Mouse (Mus musculus) MEL (cell line): ENCODE results near the gene Mpig6b. TPM values are rescaled to one million over a fixed set of nuclear protein-coding genes. Genes with fewer than 3 reads are reported as not detected.

Source experiments
- DNase-seq: peaks from one replicate; pipeline ENCODE4 v3.0.0; 2011; ENCODE audit warnings: low read depth, low spot score
- H3K27ac ChIP-seq: 2 replicates; pipeline ENCODE4 v1.5.1; 2012; ENCODE audit warnings: low read depth, mild to moderate bottlenecking, control low read depth, low read length, moderate library complexity; ENCODE audit not compliant: control insufficient read depth
- H3K27me3 ChIP-seq, 2 experiments: fragments of 150-350 bp in 1 of 2; sonication (generic) in 1 of 2; 2 replicates each; pipeline ENCODE4 v1.6.1; 2012; ENCODE audit warnings: low read length in 2 of 2, mild to moderate bottlenecking in 2 of 2, improper control_type of control experiment in 1 of 2, moderate library complexity in 1 of 2; ENCODE audit not compliant: insufficient read depth in 2 of 2, control insufficient read depth in 1 of 2
- H3K36me3 ChIP-seq, 2 experiments: 2 replicates each; pipeline ENCODE4 v1.6.1; 2012 to 2014; ENCODE audit warnings: low read length in 2 of 2, improper control_type of control experiment in 1 of 2, inconsistent platforms in 1 of 2, mild to moderate bottlenecking in 1 of 2; ENCODE audit not compliant: insufficient read depth in 2 of 2, control insufficient read depth in 1 of 2
- H3K4me1 ChIP-seq, 2 experiments: fragments of 150-350 bp in 1 of 2; sonication (generic) in 1 of 2; 2 replicates each; pipeline ENCODE4 v1.6.1; 2012; ENCODE audit warnings: low read length in 2 of 2, improper control_type of control experiment in 1 of 2, mild to moderate bottlenecking in 1 of 2; ENCODE audit not compliant: insufficient read depth in 2 of 2, control insufficient read depth in 1 of 2
- H3K4me3 ChIP-seq, 2 experiments: fragments of 150-350 bp in 1 of 2; sonication (generic) in 1 of 2; 2 replicates each; pipeline ENCODE4 v1.5.1; 2012; ENCODE audit warnings: low read depth in 2 of 2, low read length in 2 of 2, mild to moderate bottlenecking in 2 of 2, moderate library complexity in 2 of 2, control low read depth in 1 of 2, improper control_type of control experiment in 1 of 2; ENCODE audit not compliant: control insufficient read depth in 1 of 2, insufficient read depth in 1 of 2
- H3K79me2 ChIP-seq: 2 replicates; pipeline ENCODE4 v1.6.1; 2012; ENCODE audit warnings: mild to moderate bottlenecking, low read length, moderate library complexity; ENCODE audit not compliant: control insufficient read depth, poor library complexity, insufficient read depth
- H3K9ac ChIP-seq: 2 replicates; pipeline ENCODE4 v1.6.1; 2012; ENCODE audit warnings: low read depth, mild to moderate bottlenecking, control low read depth, low read length, moderate library complexity; ENCODE audit not compliant: control insufficient read depth, poor library complexity, severe bottlenecking
- H3K9me3 ChIP-seq: fragments of 150-350 bp; sonication (generic); replicated peaks from 2 replicates; pipeline ENCODE4 v1.6.1; 2012; ENCODE audit warnings: mild to moderate bottlenecking, low read length, improper control_type of control experiment, moderate library complexity; ENCODE audit not compliant: insufficient read depth
- BHLHE40 ChIP-seq: IDR thresholded peaks from 2 replicates; pipeline ENCODE4 v1.6.1; 2012; ENCODE audit warnings: low read depth, mild to moderate bottlenecking, inconsistent platforms, low read length, improper control_type of control experiment, borderline replicate concordance
- CHD1 ChIP-seq: IDR thresholded peaks from 2 replicates; pipeline ENCODE4 v1.6.1; 2012; ENCODE audit warnings: low read depth, mild to moderate bottlenecking, inconsistent platforms, low read length, improper control_type of control experiment
- CHD2 ChIP-seq: IDR thresholded peaks from 2 replicates; pipeline ENCODE4 v1.6.1; 2011; ENCODE audit warnings: low read length, improper control_type of control experiment
- CTCF ChIP-seq, 3 experiments: IDR thresholded peaks in 2 of 3; conservative IDR thresholded peaks in 1 of 3; 2 replicates each; pipeline ENCODE4 v1.5.1; 2011 to 2012; ENCODE audit warnings: low read length in 3 of 3, low read depth in 2 of 3, mild to moderate bottlenecking in 2 of 3, improper control_type of control experiment in 1 of 3, inconsistent platforms in 1 of 3, mixed read lengths in 1 of 3, moderate library complexity in 1 of 3; ENCODE audit not compliant: control insufficient read depth in 1 of 3, insufficient read depth in 1 of 3, poor library complexity in 1 of 3, severe bottlenecking in 1 of 3
- E2F4 ChIP-seq: IDR thresholded peaks from 2 replicates; pipeline ENCODE4 v1.6.1; 2011; ENCODE audit warnings: low read depth, low read length, improper control_type of control experiment, borderline replicate concordance
- ELF1 ChIP-seq: IDR thresholded peaks from 2 replicates; pipeline ENCODE4 v1.6.1; 2014; ENCODE audit warnings: low read depth, mild to moderate bottlenecking, inconsistent platforms, low read length, improper control_type of control experiment, moderate library complexity
- EP300 ChIP-seq, 2 experiments: IDR thresholded peaks; 2 replicates each; pipeline ENCODE4 v1.6.1; 2011; ENCODE audit warnings: improper control_type of control experiment in 2 of 2, low read length in 2 of 2, low read depth in 1 of 2, mild to moderate bottlenecking in 1 of 2
- ETS1 ChIP-seq: IDR thresholded peaks from 2 replicates; pipeline ENCODE4 v1.6.1; 2012; ENCODE audit warnings: low read depth, mild to moderate bottlenecking, inconsistent platforms, low read length, improper control_type of control experiment, moderate library complexity
- GATA1 ChIP-seq: IDR thresholded peaks from 2 replicates; pipeline ENCODE4 v1.6.1; 2011; ENCODE audit warnings: low read depth, low read length, improper control_type of control experiment
- HCFC1 ChIP-seq: IDR thresholded peaks from 2 replicates; pipeline ENCODE4 v1.6.1; 2012; ENCODE audit warnings: low read depth, mild to moderate bottlenecking, inconsistent platforms, low read length, improper control_type of control experiment, moderate library complexity
- JUND ChIP-seq: IDR thresholded peaks from 2 replicates; pipeline ENCODE4 v1.6.1; 2011; ENCODE audit warnings: low read depth, mild to moderate bottlenecking, improper control_type of control experiment, low read length
- KAT2A ChIP-seq: conservative IDR thresholded peaks from 2 replicates; pipeline ENCODE4 v1.6.1; 2012; ENCODE audit warnings: low read depth, low read length, improper control_type of control experiment, inconsistent platforms
- MAFK ChIP-seq: IDR thresholded peaks from 2 replicates; pipeline ENCODE4 v1.6.1; 2011; ENCODE audit warnings: low read depth, mild to moderate bottlenecking, low read length, improper control_type of control experiment, borderline replicate concordance
- MAX ChIP-seq: IDR thresholded peaks from 2 replicates; pipeline ENCODE4 v1.6.1; 2011; ENCODE audit warnings: low read length, improper control_type of control experiment
- MAZ ChIP-seq: IDR thresholded peaks from 2 replicates; pipeline ENCODE4 v1.6.1; 2012; ENCODE audit warnings: low read depth, mild to moderate bottlenecking, inconsistent platforms, low read length, improper control_type of control experiment
- MEF2A ChIP-seq: IDR thresholded peaks from 2 replicates; pipeline ENCODE4 v1.6.1; 2014; ENCODE audit warnings: low read depth, mild to moderate bottlenecking, inconsistent platforms, low read length, improper control_type of control experiment; ENCODE audit not compliant: poor library complexity, insufficient replicate concordance, severe bottlenecking; ENCODE audit errors: extremely low read depth
- MYB ChIP-seq: IDR thresholded peaks from 2 replicates; pipeline ENCODE4 v1.6.1; 2011; ENCODE audit warnings: mild to moderate bottlenecking, low read depth, low read length, improper control_type of control experiment
- NELFE ChIP-seq: IDR thresholded peaks from 2 replicates; pipeline ENCODE4 v1.6.1; 2011; ENCODE audit warnings: low read depth, low read length, improper control_type of control experiment
- NRF1 ChIP-seq: IDR thresholded peaks from 2 replicates; pipeline ENCODE4 v1.6.1; 2014; ENCODE audit warnings: low read depth, mild to moderate bottlenecking, inconsistent platforms, low read length, improper control_type of control experiment, moderate library complexity; ENCODE audit not compliant: poor library complexity, insufficient read depth, severe bottlenecking
- POLR2A ChIP-seq, 2 experiments: IDR thresholded peaks; 2 replicates each; pipeline ENCODE4 v1.6.1; 2011 to 2012; ENCODE audit warnings: low read length in 2 of 2, mild to moderate bottlenecking in 2 of 2, control low read depth in 1 of 2, improper control_type of control experiment in 1 of 2, low read depth in 1 of 2, moderate library complexity in 1 of 2; ENCODE audit not compliant: control insufficient read depth in 1 of 2, insufficient read depth in 1 of 2, poor library complexity in 1 of 2
- POLR2AphosphoS2 ChIP-seq: IDR thresholded peaks from 2 replicates; pipeline ENCODE4 v1.6.1; 2011; ENCODE audit warnings: low read length, improper control_type of control experiment
- POLR2AphosphoS5 ChIP-seq: IDR thresholded peaks from 2 replicates; pipeline ENCODE4 v1.6.1; 2012; ENCODE audit warnings: low read depth, borderline replicate concordance, mild to moderate bottlenecking, inconsistent platforms, low read length, moderate library complexity, mixed read lengths
- RAD21 ChIP-seq: IDR thresholded peaks from 2 replicates; pipeline ENCODE4 v1.6.1; 2011; ENCODE audit warnings: mild to moderate bottlenecking, low read depth, low read length, improper control_type of control experiment
- RCOR1 ChIP-seq: IDR thresholded peaks from 2 replicates; pipeline ENCODE4 v1.6.1; 2012; ENCODE audit warnings: low read depth, mild to moderate bottlenecking, inconsistent platforms, low read length, improper control_type of control experiment
- SIN3A ChIP-seq: IDR thresholded peaks from 2 replicates; pipeline ENCODE4 v1.6.1; 2012; ENCODE audit warnings: low read length, improper control_type of control experiment, inconsistent platforms
- SMC3 ChIP-seq: IDR thresholded peaks from 2 replicates; pipeline ENCODE4 v1.6.1; 2011; ENCODE audit warnings: low read depth, low read length, improper control_type of control experiment
- TAL1 ChIP-seq: IDR thresholded peaks from 2 replicates; pipeline ENCODE4 v1.6.1; 2012; ENCODE audit warnings: mild to moderate bottlenecking, inconsistent platforms, low read length, moderate library complexity, mixed read lengths
- TBP ChIP-seq: IDR thresholded peaks from 2 replicates; pipeline ENCODE4 v1.8.0; 2011; ENCODE audit warnings: low read depth, low read length, improper control_type of control experiment
- TCF12 ChIP-seq: IDR thresholded peaks from 2 replicates; pipeline ENCODE4 v1.6.1; 2014; ENCODE audit warnings: low read depth, mild to moderate bottlenecking, inconsistent platforms, low read length, improper control_type of control experiment, moderate library complexity
- UBTF ChIP-seq: IDR thresholded peaks from 2 replicates; pipeline ENCODE4 v1.6.1; 2012; ENCODE audit warnings: low read depth, mild to moderate bottlenecking, inconsistent platforms, low read length, improper control_type of control experiment, moderate library complexity, borderline replicate concordance; ENCODE audit not compliant: insufficient read depth
- USF1 ChIP-seq: IDR thresholded peaks from 2 replicates; pipeline ENCODE4 v1.6.1; 2014; ENCODE audit warnings: low read depth, mild to moderate bottlenecking, inconsistent platforms, low read length, improper control_type of control experiment, moderate library complexity
- USF2 ChIP-seq, 2 experiments: IDR thresholded peaks; 2 replicates each; pipeline ENCODE4 v1.6.1; 2011 to 2012; ENCODE audit warnings: improper control_type of control experiment in 2 of 2, low read length in 2 of 2, borderline replicate concordance in 1 of 2, inconsistent platforms in 1 of 2, low read depth in 1 of 2, mild to moderate bottlenecking in 1 of 2; ENCODE audit not compliant: insufficient read depth in 1 of 2
- ZC3H11A ChIP-seq: IDR thresholded peaks from 2 replicates; pipeline ENCODE4 v1.6.1; 2012; ENCODE audit warnings: low read depth, mild to moderate bottlenecking, inconsistent platforms, low read length, improper control_type of control experiment
- ZKSCAN1 ChIP-seq: IDR thresholded peaks from 2 replicates; pipeline ENCODE4 v1.6.1; 2012; ENCODE audit warnings: low read depth, mild to moderate bottlenecking, inconsistent platforms, low read length, improper control_type of control experiment, moderate library complexity
- ZMIZ1 ChIP-seq: IDR thresholded peaks from 2 replicates; pipeline ENCODE4 v1.6.1; 2012; ENCODE audit warnings: low read depth, mild to moderate bottlenecking, inconsistent platforms, low read length, improper control_type of control experiment, moderate library complexity
- ZNF384 ChIP-seq: IDR thresholded peaks from 2 replicates; pipeline ENCODE4 v1.6.1; 2012; ENCODE audit warnings: low read depth, mild to moderate bottlenecking, inconsistent platforms, low read length, improper control_type of control experiment
- polyA plus RNA-seq, 2 experiments: library from polyadenylated mRNA; stranded (reverse) in 1 of 2; unstranded in 1 of 2; fragments of >175 nt in 1 of 2; fragments of >200 nt in 1 of 2; gene quantifications; 2 replicates each; pipeline versions ENCODE4 v1.2.1 to v1.2.4; 2012; ENCODE audit warnings: low replicate concordance in 2 of 2, low read depth in 1 of 2; ENCODE audit not compliant: insufficient read length in 2 of 2, insufficient read depth in 1 of 2, missing spikeins in 1 of 2
- total RNA-seq: library from RNA; depleted of rRNA; stranded (reverse); fragments of 300-350 nt; gene quantifications from 2 replicates; pipeline ENCODE4 v1.2.3, GENCODE M21; 2012

Mpig6b gene
- total and polyA plus RNA-seq, 3 experiments, result not detected

DNA sequence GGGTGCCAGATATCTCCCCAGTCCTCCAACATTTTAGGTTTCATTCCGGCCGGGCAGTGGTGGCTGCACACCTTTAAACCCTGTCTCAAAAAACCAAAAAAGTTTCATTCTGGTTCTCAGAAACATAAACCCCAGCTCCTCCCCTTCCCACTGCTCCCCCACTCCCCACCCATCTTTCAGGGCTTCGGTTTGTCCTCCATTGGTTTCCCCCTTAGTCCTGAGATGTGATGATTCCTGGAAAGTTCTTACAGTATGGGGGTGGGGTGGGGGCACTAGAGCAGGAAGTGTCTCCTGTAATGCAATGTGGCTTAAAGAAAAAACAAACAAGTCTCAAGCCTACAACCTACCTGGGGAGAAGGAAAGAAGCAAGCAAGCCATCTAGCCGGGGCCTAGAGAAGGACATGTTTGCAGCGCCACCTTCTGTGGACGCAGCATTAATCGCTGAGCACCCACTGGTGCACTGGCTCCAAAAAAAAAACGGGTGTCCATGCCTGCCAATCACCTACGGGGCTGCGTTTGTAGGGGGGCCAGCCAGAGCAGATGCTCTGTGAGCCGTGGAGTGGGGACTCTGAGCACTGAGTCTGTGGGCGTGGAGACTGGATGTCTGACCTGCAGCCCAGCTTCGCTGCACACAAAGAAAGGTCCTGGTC lies 39.9 kb upstream of the Mpig6b start:
- no peaks in the 10 kb centered on the region for H3K79me2 ChIP-seq
- H3K4me3 ChIP-seq, result peak overlapping the region; percentile 22
- H3K27me3 ChIP-seq, result no peaks in the 10 kb centered on the region
- peak; percentile 83 for DNase-seq
- H3K36me3 ChIP-seq, result peaks cover 0 to 31% of the 10 kb centered on the region in 2 experiments; a peak in 2 of 4 replicates
- H3K27ac ChIP-seq, result peak overlapping the region; percentile 96
- H3K9me3 ChIP-seq, result no peaks in the 10 kb centered on the region
- peak overlapping the region; percentile 64 for H3K9ac ChIP-seq
- peaks cover 22 to 36% of the 10 kb centered on the region in 2 experiments for H3K4me1 ChIP-seq
- TF ChIP-seq JUND (no peak), GATA1 (no peak), USF1 (no peak), MAFK (no peak), CHD2 (no peak), POLR2AphosphoS2 (no peak), TCF12 (peak; percentile 12; the same call in 1 of the 2 replicates), RAD21 (peak; percentile 87), ZNF384 (peak; percentile 93), BHLHE40 (no peak), HCFC1 (peak; percentile 52; the same call in 1 of the 2 replicates), UBTF (no peak), ZKSCAN1 (no peak), ZMIZ1 (no peak), USF2 (IDR thresholded peaks at IDR 0.05; ENCODE audit: borderline replicate concordance in 1 of 2, insufficient read depth in 1 of 2, low read depth in 1 of 2, low read length in 2 of 2) (no peak), ZC3H11A (peak; percentile 85), NRF1 (no peak), E2F4 (no peak), MEF2A (no peak), POLR2A (IDR thresholded peaks at IDR 0.05; ENCODE audit: control insufficient read depth in 1 of 2, insufficient read depth in 1 of 2, low read depth in 1 of 2, low read length in 2 of 2, poor library complexity in 1 of 2) (peak in 1 of 2 experiments; percentile 40; a peak in 1 of 4 replicates), RCOR1 (no peak), MAZ (peak; percentile 60; the same call in 1 of the 2 replicates), SMC3 (peak; percentile 87), CHD1 (no peak; the same call in 1 of the 2 replicates), MAX (no peak), POLR2AphosphoS5 (no peak), MYB (no peak), KAT2A (no peak), EP300 (IDR thresholded peaks at IDR 0.05; ENCODE audit: low read depth in 1 of 2, low read length in 2 of 2) (no peak), ETS1 (peak; percentile 32; the same call in 1 of the 2 replicates), SIN3A (peak; percentile 60; the same call in 1 of the 2 replicates), CTCF (IDR thresholded peaks at IDR 0.05 in 2 of 3, conservative IDR thresholded peaks at IDR 0.05 in 1 of 3; ENCODE audit: control insufficient read depth in 1 of 3, insufficient read depth in 1 of 3, low read depth in 2 of 3, low read length in 3 of 3, poor library complexity in 1 of 3, severe bottlenecking in 1 of 3) (peak; percentile 56 to 92 (median 82)), TBP (no peak), TAL1 (no peak), NELFE (no peak), ELF1 (no peak)
